Mouse (Mus musculus): Measurements from ENCODE around the gene Nxph4.

- TF ChIP-seq TAL1 (IDR thresholded peaks at IDR 0.05; ENCODE audit: low read length) (no peak), GATA1 (IDR thresholded peaks at IDR 0.05; ENCODE audit: low read length) (no peak)
Observed at GRCm38 (mm10) chr10:127557397-127557796, 23.0 kb upstream of the Nxph4 start.
